In the genomic region with DNA sequence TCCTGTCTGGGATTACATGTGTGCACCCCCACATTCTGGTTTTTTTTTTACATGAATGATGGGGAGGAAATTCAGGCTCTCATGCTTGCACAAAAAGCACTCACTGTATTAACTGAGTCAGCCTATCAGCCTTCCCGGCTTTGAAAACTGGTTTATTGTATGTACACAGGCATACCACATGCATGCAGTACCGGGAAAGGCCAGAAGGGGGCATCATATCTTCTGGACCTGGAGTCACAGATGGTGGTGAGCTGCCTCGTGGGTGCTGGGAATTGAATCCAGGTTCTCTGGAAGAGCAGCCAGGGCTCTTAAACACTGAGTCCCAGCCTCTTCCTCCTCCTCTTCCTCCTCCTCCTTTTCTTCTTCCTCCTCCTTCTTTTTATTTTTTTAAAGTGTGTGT, we compare ENCODE assay signal across 10 mouse cellular contexts. TPM values are rescaled to one million over a fixed set of nuclear protein-coding genes. Genes with fewer than 3 reads are reported as not detected.
DNase-seq lines count a peak whose midpoint lies in the region; ATAC-seq and TF ChIP-seq lines count a peak whose summit lies in the region.
"Had no signal": no experiment of that assay in that cellular context is flagged by ENCODE, and none has a peak within 500 bp of the region (broad histone marks: within the 10 kb centered on the region; RNA-seq: fewer than 3 reads in every experiment).

No protein-coding gene starts in this region.

- no peaks in the 10 kb centered on the region for H3K27me3 ChIP-seq in kidney, embryonic 15.5 days
- H3K27me3 ChIP-seq in E14TG2a.4 (ENCODE audit: insufficient read depth, low read length) = 0 out of 2 replicates have a peak, but pooled peaks cover 4% of the 10 kb centered on the region
- no peaks in the 10 kb centered on the region for H3K27me3 ChIP-seq in liver, embryonic 16.5 days (ENCODE audit: control insufficient read depth, insufficient read depth, low read depth, low read length)

- ATAC-seq in kidney, embryonic 15.5 days (replicated peaks; ENCODE audit: low FRiP score) = no peak
- no peak for ATAC-seq in liver, embryonic 16.5 days (ENCODE audit: low read depth)

- no peak overlapping the region for H3K27ac ChIP-seq in kidney, embryonic 15.5 days
- H3K27ac ChIP-seq in liver, embryonic 16.5 days (ENCODE audit: low read length) = peak overlapping the region; percentile 45; the same call in 1 of the 2 replicates
- H3K27ac ChIP-seq: macrophage had no signal

- WGBS in kidney, embryonic 15.5 days = 71% methylated on average over 3 of the region's 3 CpGs
- 65% methylated on average over 3 of the region's 3 CpGs for WGBS in liver, embryonic 16.5 days (ENCODE audit: insufficient replicate concordance)

- no peaks in the 10 kb centered on the region for H3K36me3 ChIP-seq in kidney, embryonic 15.5 days
- no peaks in the 10 kb centered on the region for H3K36me3 ChIP-seq in E14TG2a.4 (ENCODE audit: insufficient read depth, low read length)
- no peaks in the 10 kb centered on the region for H3K36me3 ChIP-seq in liver, embryonic 16.5 days (ENCODE audit: control insufficient read depth, insufficient read depth)

- peak; percentile 23 to 37 for DNase-seq in kidney, postnatal 4 days
- peak; percentile 43 for DNase-seq in A20 (ENCODE audit: low read depth, low spot score)
- DNase-seq in left cerebral cortex, postnatal 25 days (ENCODE audit: low spot score in 2 of 2) = no peak
- DNase-seq in frontal cortex, postnatal 10 days (ENCODE audit: low spot score in 2 of 2) = no peak
- DNase-seq: adrenal gland, postnatal 36 days; heart, postnatal 14 days had no signal

- no peak overlapping the region for H3K9ac ChIP-seq in kidney, embryonic 15.5 days
- H3K9ac ChIP-seq in liver, embryonic 16.5 days (ENCODE audit: low read depth, low read length) = no peak overlapping the region

- no peaks in the 10 kb centered on the region for H3K9me3 ChIP-seq in kidney, embryonic 15.5 days (replicated peaks)
- H3K9me3 ChIP-seq in E14TG2a.4 (ENCODE audit: low read length) = no peaks in the 10 kb centered on the region
- H3K9me3 ChIP-seq in liver, embryonic 16.5 days (replicated peaks; ENCODE audit: control insufficient read depth, low read length) = peaks cover 3% of the 10 kb centered on the region

- H3K4me1 ChIP-seq in kidney, embryonic 15.5 days = peaks cover 3% of the 10 kb centered on the region; the same call in 1 of the 2 replicates
- peaks cover 86% of the 10 kb centered on the region for H3K4me1 ChIP-seq in E14TG2a.4 (replicated peaks; ENCODE audit: low read depth, low read length)
- peaks cover 32% of the 10 kb centered on the region for H3K4me1 ChIP-seq in liver, embryonic 16.5 days (ENCODE audit: control insufficient read depth, low read depth, low read length)

- H3K4me3 ChIP-seq in kidney, embryonic 15.5 days (replicated peaks) = no peak overlapping the region
- no peak overlapping the region for H3K4me3 ChIP-seq in E14TG2a.4 (replicated peaks; ENCODE audit: low read length)
- H3K4me3 ChIP-seq in liver, embryonic 16.5 days (ENCODE audit: low read depth, low read length) = no peak overlapping the region

- TF ChIP-seq CTCF in E14TG2a.4 (conservative IDR thresholded peaks at IDR 0.05; ENCODE audit: low read length) = peak; percentile 97

- intact Hi-C loops in left cerebral cortex, postnatal 25 days (cut with DNase I) = no loop called here

- no peak overlapping the region for H3K4me2 ChIP-seq in kidney, embryonic 15.5 days
- no peak overlapping the region for H3K4me2 ChIP-seq in liver, embryonic 16.5 days (ENCODE audit: low read depth, low read length)

RNA-seq across cellular contexts. Expression of a gene that starts 53.9 kb away (rescaled TPM):
- 82.7 and 83.9 TPM in 2 replicates for polyA plus RNA-seq in kidney, embryonic 15.5 days (2015; fragmentation: Nextera tagmentation; extraction: Ambion mirVana)
- polyA plus RNA-seq in liver, embryonic 16.5 days (2015; fragmentation: Nextera tagmentation; extraction: Ambion mirVana) = 43.9 and 47.8 TPM in 2 replicates
- total RNA-seq in left cerebral cortex, postnatal 25 days (2021) = 10 to 100 TPM; 51.0 to 52.7 TPM

Comparison
In these comparisons a context has a peak if more than half of its experiments do, and no peak if none do; other contexts are left out.
1. DNase-seq: peak in kidney, postnatal 4 days (2 of 2) and A20 (single experiment); none in left cerebral cortex, postnatal 25 days (0 of 2) and frontal cortex, postnatal 10 days (0 of 2).